Mouse (Mus musculus) limb, embryonic 12.5 days (tissue): ENCODE measurements around the gene Ptprb. TPM values are rescaled to one million over a fixed set of nuclear protein-coding genes. Genes with fewer than 3 reads are reported as not detected.

Experiments
- ATAC-seq: fragments of 200-750 bp; cut with Nextera tagmentation; 2 replicates; pipeline ENCODE4 v1.8.0; 2017; ENCODE audit warnings: low read depth, moderate TSS enrichment; ENCODE audit not compliant: insufficient number of reproducible peaks, insufficient read depth, low FRiP score, low TSS enrichment
- H3K27ac ChIP-seq: fragments of 300-500 bp; sonication (generic); 2 replicates; pipeline ENCODE4 v1.5.1; 2016; ENCODE audit warnings: mild to moderate bottlenecking, moderate library complexity
- H3K27me3 ChIP-seq: fragments of 300-500 bp; sonication (generic); 2 replicates; pipeline ENCODE4 v1.6.1; 2016; ENCODE audit warnings: mild to moderate bottlenecking, moderate library complexity
- H3K36me3 ChIP-seq: fragments of 300-500 bp; sonication (generic); 2 replicates; pipeline ENCODE4 v1.6.1; 2016; ENCODE audit warnings: mild to moderate bottlenecking, moderate library complexity
- H3K4me1 ChIP-seq: fragments of 300-500 bp; sonication (generic); replicated peaks from 2 replicates; pipeline ENCODE4 v1.6.1; 2016
- H3K4me2 ChIP-seq: fragments of 300-500 bp; sonication (generic); 2 replicates; pipeline ENCODE4 v1.6.1; 2016; ENCODE audit warnings: mild to moderate bottlenecking, moderate library complexity
- H3K4me3 ChIP-seq: fragments of 300-500 bp; sonication (generic); replicated peaks from 2 replicates; pipeline ENCODE4 v1.5.1; 2016; ENCODE audit warnings: mild to moderate bottlenecking
- H3K9ac ChIP-seq: fragments of 300-500 bp; sonication (generic); replicated peaks from 2 replicates; pipeline ENCODE4 v1.6.1; 2016; ENCODE audit warnings: mild to moderate bottlenecking, moderate library complexity
- H3K9me3 ChIP-seq: fragments of 300-500 bp; sonication (generic); 2 replicates; pipeline ENCODE4 v1.6.1; 2016; ENCODE audit warnings: mild to moderate bottlenecking, moderate library complexity
- WGBS: fragments of 180-500 bp; shearing (Covaris S2); methylation state at CpG from one replicate; pipeline ENCODE4 v1.1.7; 2016; 5-methylcytosine and 5-hydroxymethylcytosine counted together
- polyA plus RNA-seq: library from polyadenylated mRNA; unstranded; fragments of >200 nt; fragmentation: Nextera tagmentation; extraction: Ambion mirVana; gene quantifications from 2 replicates; pipeline ENCODE4 v1.2.1, GENCODE M21; 2016

The Ptprb gene
- polyA plus RNA-seq, 1 experiment from 2014 or later: 2.2 TPM

- no peak overlapping the region for H3K9ac ChIP-seq
- no peak overlapping the region for H3K27ac ChIP-seq
- H3K36me3 ChIP-seq: peaks cover 35% of the 10 kb centered on the region
- WGBS: 81% methylated on average over 7 of the region's 7 CpGs
- no peaks in the 10 kb centered on the region for H3K27me3 ChIP-seq
- H3K4me1 ChIP-seq: peaks cover 5% of the 10 kb centered on the region
- peaks cover 18% of the 10 kb centered on the region; the same call in 1 of the 2 replicates for H3K9me3 ChIP-seq
- ATAC-seq: no peak
- H3K4me3 ChIP-seq: no peak overlapping the region
- no peak overlapping the region for H3K4me2 ChIP-seq
Measured at GRCm38 (mm10) chr10:116426176-116426575, 150.9 kb downstream of the Ptprb start.

DNA sequence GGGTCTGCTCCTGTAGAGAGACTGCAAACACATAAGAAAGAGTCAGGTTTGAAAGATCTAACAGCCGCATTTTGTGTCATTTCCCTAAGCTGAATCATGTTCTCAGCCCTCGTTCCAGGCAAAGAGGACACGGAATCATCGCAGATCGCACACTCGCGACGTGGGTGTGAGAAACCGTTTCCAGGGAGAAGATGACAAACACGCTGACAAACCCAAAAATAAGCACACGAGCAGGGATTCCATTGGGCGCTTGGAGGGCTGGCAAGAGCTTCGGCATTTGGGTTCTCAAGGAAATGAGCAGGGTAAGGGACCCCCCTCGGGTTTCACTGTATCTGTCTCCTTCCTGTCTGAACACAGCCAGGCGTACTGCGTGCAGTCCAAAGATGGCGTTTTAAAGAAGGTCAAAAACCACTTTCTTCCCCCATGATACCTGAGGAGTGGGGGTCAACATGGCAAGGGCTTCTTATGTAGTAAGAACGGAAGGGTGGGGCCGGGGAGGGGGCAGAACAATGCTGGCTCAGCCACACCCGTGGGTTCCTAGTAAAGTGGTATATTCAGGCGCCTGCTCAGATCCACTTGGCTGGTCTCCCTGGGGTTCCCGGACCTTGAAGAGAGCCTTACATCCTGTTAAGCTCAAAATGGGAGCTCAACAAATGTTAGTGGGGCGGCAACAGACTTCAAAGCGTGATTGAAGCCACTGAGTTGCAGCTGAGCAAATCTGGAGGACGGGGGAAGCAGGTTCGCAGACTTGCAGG lies 152.9 kb downstream of the Ptprb start:
- ATAC-seq: no peak
- Histone ChIP-seq H3K36me3 (peaks cover 39% of the 10 kb centered on the region), H3K4me1 (peaks cover 5% of the 10 kb centered on the region), H3K4me3 (no peak overlapping the region), H3K27me3 (no peaks in the 10 kb centered on the region), H3K9ac (no peak overlapping the region), H3K9me3 (0 out of 2 replicates have a peak, but pooled peaks cover 12% of the 10 kb centered on the region), H3K27ac (no peak overlapping the region), H3K4me2 (no peak overlapping the region)
- 93% methylated on average over 26 of the region's 26 CpGs for WGBS

DNA sequence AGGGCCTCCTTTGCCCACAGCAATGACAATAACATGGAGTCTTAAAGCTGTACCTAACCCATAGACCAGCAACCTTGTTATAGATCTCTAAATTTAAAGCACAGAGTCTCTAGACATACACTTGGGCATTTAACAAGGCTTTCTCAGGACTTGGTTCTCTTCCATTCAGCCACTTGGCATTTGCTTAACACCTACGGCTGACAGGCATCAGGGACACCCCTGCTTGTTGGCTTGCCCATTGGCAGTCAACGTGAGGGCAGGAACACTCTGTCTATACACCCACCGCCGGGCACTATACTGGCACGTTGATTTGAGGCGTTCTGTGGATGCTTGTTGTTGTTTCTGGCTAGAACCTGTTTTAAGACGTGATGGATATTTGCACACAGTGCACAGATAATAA lies 157.1 kb downstream of the Ptprb start:
- Histone ChIP-seq H3K4me2 (no peak overlapping the region), H3K9me3 (0 out of 2 replicates have a peak, but pooled peaks cover 6% of the 10 kb centered on the region), H3K4me3 (no peak overlapping the region), H3K36me3 (peaks cover 22% of the 10 kb centered on the region), H3K27me3 (no peaks in the 10 kb centered on the region), H3K27ac (no peak overlapping the region), H3K9ac (no peak overlapping the region), H3K4me1 (peaks cover 12% of the 10 kb centered on the region)
- 91% methylated on average over 7 of the region's 7 CpGs for WGBS
- ATAC-seq: no peak

GRCm38 (mm10) chr10:116435455-116435854 lies 160.1 kb downstream of the Ptprb start:
- Histone ChIP-seq H3K4me1 (peaks cover 12% of the 10 kb centered on the region), H3K9me3 (peaks cover 15% of the 10 kb centered on the region), H3K36me3 (peaks cover 16% of the 10 kb centered on the region), H3K27me3 (no peaks in the 10 kb centered on the region), H3K4me3 (no peak overlapping the region), H3K4me2 (no peak overlapping the region), H3K9ac (no peak overlapping the region), H3K27ac (no peak overlapping the region)
- ATAC-seq: no peak
- WGBS: 90% methylated on average over 12 of the region's 12 CpGs

Other genes starting within 250 kb of the Ptprb start
- not detected in 2 replicates for gene 4933416C03Rik, start 161.6 kb upstream of the Ptprb start, polyA plus RNA-seq
- gene Kcnmb4, start 198.4 kb downstream of the Ptprb start, polyA plus RNA-seq: 35.5 and 38.7 TPM in 2 replicates